Mouse (Mus musculus): ENCODE measurements around the gene Topaz1. TPM values are rescaled to one million over a fixed set of nuclear protein-coding genes. Genes with fewer than 3 reads are reported as not detected.

The Topaz1 gene
- not detected for polyA plus RNA-seq (2015; fragmentation: Illumina TruSeq; extraction: RNeasy Lipid Tissue Mini Kit (QIAGEN cat#74804); ENCODE audit: insufficient read depth, low read depth, low replicate concordance)

DNA sequence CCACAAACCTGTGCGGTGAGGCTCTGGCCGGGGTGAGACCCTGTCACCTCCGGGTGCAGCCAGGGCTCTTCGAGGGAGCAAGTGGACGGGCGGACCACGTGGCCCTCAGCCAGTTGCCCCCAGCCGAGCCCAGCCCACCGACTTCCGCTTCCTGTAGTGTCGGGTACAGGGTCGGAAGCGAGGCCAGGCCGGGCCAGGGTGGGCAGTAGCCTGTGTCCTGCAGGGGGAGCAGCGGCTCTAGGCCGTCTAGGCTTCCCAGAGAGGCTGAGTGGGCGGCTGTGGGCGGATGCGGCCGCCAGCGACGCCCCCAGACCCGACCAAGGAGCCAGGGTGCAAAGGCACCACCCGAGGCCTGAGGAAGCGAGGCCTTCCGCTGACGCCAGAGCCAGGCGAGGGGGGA, at the start of gene Topaz1:
Topaz1 (plus strand) TSS at position 287 of the 400 bp plus-strand sequence.

DNA sequence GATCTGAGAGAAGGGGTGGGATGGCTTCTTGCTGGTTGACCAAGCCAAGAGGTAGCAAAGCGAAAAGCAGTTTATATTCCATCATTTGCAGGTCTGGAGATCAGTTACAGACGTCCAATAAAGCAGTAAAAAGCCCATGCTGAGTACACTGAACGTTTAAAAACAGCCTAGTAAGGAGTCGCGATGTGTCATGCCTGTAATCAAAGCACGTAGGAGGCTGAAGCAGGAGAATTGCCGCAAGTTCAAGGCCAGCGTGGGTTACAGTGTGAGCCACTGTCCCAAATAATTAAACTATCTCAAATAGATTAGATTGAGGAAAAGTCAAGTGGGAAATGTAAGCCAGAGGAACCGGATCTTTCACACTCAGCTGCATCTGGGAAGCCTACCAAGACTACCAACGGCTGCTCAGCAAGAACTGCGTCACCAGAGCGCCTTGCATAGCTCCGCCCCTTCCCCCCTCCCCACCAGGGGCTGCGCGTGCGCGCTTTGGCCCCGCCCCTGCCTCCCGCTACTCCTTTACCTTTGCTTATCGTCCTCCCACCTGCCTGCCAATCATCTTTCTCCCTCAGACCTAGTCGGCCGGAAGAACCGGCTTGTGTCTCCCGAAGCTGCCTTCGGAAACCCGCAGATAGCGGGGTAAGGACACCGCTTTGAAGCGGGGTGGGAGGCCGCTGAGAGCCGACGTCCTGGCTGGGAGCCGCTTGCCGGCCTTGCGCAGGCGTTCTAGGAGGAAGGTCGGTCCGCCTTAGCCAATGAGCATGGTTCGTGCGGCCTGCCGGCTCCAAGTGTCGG, 58.1 kb downstream of the Topaz1 start, which contains the start of gene Tcaim:
Tcaim (plus strand) TSS at position 487 of the 792 bp plus-strand sequence.

DNA sequence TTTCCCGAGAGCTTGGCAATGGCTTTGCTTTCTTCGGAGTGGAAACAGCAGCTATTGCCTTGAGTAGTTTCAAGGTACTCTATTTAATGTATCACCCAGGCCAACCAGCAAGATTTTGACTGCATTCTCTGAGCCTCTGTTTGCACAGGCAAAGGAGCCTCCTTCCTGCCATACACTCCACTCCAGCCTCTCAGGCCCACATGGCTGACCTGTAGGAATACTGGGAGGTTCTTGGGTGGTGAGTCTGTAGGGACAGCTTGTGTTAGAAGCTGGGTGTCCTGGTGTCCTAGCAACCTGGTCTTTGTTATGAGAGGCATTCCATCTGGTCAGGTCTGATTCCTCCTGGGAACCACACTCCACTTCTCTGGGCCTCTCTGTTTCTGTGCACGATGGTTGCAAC, 96.6 kb downstream of the Topaz1 start, which contains the start of gene Gm35549:
Gm35549 (minus strand) TSS at position 276 of the 400 bp plus-strand sequence.

Other genes with a start within 250 kb of the Topaz1 start
- gene Tcaim, start 58.2 kb downstream of the Topaz1 start, polyA plus RNA-seq (2015; fragmentation: Illumina TruSeq; extraction: RNeasy Lipid Tissue Mini Kit (QIAGEN cat#74804); ENCODE audit: insufficient read depth, low read depth, low replicate concordance), result 3.0 TPM
- gene Gm35549, start 96.7 kb downstream of the Topaz1 start, polyA plus RNA-seq (2015; fragmentation: Illumina TruSeq; extraction: RNeasy Lipid Tissue Mini Kit (QIAGEN cat#74804); ENCODE audit: insufficient read depth, low read depth, low replicate concordance), result not detected
- 14.4 TPM for gene Zfp445, start 118.7 kb downstream of the Topaz1 start, polyA plus RNA-seq (2015; fragmentation: Illumina TruSeq; extraction: RNeasy Lipid Tissue Mini Kit (QIAGEN cat#74804); ENCODE audit: insufficient read depth, low read depth, low replicate concordance)
- gene Zkscan7, start 138.3 kb downstream of the Topaz1 start, polyA plus RNA-seq (2015; fragmentation: Illumina TruSeq; extraction: RNeasy Lipid Tissue Mini Kit (QIAGEN cat#74804); ENCODE audit: insufficient read depth, low read depth, low replicate concordance), result 6.2 TPM
- 1.5 TPM for gene Zfp105, start 175.7 kb downstream of the Topaz1 start, polyA plus RNA-seq (2015; fragmentation: Illumina TruSeq; extraction: RNeasy Lipid Tissue Mini Kit (QIAGEN cat#74804); ENCODE audit: insufficient read depth, low read depth, low replicate concordance)
- 5.9 TPM for gene 1110059G10Rik, start 203.7 kb downstream of the Topaz1 start, polyA plus RNA-seq (2015; fragmentation: Illumina TruSeq; extraction: RNeasy Lipid Tissue Mini Kit (QIAGEN cat#74804); ENCODE audit: insufficient read depth, low read depth, low replicate concordance)
- not detected for gene Kif15, start 203.7 kb downstream of the Topaz1 start, polyA plus RNA-seq (2015; fragmentation: Illumina TruSeq; extraction: RNeasy Lipid Tissue Mini Kit (QIAGEN cat#74804); ENCODE audit: insufficient read depth, low read depth, low replicate concordance)

Measured in pancreas, adult 10 weeks (tissue).